Mouse (Mus musculus): ENCODE data around the gene Pnkp.
"Not testable (repeated sequence)": the region's sequence is repeated elsewhere in the genome, so short reads cannot be mapped to it uniquely, and the experiment has no call there.

Pnkp gene

DNA sequence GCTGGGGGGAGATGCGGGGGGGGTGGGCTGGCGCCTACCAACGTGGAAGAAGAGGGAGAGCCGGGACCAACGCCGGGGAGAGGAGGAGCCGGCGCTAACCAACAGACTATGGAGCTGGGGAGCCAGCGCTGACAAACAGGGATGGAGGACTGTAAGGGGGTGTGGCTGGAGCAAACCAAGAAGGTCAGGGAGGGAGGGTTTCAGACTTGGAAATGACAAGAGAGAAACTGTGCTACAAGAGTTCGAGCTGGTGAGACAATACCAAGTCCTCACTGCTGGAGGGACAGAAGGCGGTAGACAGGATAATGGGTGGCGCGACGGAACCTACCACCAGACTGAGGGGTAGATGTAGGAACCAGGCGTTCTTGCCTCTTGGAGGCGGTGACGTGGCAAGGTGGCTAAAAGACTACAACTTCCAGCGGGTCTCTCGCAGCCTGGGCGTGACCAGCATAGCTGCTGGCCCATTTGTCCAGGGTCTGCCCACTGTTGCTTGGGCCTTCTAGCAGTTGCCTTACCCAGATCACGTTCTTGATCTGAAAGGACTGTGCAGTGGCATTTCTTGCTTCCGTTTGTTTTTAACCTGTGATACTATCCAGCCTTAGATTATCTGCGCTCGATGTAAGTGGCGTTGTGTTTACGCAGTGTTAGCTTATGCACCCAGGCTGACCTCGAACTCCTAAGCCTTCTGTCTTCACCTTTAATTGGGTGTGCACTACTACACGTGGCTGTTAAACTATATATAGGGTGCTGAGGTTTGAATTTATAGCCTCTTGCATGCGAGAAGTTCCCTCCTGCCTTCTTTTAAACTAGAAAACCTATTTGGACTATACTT lies 13.0 kb downstream of the Pnkp start, which contains the start of gene Ptov1:
TSS of gene Ptov1 (minus strand) at position 92 of the 832 bp plus-strand sequence.
- peak; percentile 89 for DNase-seq (ENCODE audit: low read depth)

DNA sequence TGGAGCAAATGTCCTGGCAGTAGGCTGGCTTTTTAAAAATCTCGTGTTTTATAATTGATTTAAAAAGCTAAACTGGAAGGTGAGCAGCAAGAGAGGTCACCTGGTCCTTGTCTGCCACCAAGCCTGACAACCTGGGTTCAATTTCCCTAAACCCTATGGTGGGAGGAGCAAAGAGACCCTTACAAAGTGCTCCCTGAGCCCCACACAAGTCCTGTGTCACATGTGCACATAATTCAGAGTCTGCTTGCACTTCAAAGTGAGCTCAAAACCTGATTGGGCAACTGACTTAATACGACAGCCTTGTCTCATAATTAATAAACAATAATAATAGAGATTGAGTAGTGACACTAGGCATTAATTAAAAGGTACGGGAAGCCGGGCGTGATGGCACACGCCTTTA lies 13.7 kb downstream of the Pnkp start:
- DNase-seq (ENCODE audit: low read depth) = no peak

DNA sequence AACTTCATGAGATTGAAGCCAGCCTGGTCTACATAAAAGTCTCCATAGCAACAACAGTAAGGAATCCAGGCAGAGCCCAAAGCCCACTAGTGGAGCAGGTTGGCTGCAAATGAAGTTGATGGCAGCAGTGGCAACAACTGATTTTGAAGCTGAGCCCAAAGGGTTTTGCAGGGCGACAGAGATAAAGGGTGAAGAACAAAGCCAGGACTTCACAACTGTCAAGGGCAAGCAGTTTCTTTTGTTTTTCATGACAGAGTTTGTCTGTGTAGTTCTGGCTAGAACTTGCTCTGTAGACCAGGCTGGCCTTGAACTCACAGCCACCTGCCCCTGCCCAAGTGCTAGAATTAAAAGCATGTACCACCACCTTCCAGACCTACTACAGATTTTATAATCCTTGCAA lies 14.2 kb downstream of the Pnkp start:
- no peak for DNase-seq (ENCODE audit: low read depth)

DNA sequence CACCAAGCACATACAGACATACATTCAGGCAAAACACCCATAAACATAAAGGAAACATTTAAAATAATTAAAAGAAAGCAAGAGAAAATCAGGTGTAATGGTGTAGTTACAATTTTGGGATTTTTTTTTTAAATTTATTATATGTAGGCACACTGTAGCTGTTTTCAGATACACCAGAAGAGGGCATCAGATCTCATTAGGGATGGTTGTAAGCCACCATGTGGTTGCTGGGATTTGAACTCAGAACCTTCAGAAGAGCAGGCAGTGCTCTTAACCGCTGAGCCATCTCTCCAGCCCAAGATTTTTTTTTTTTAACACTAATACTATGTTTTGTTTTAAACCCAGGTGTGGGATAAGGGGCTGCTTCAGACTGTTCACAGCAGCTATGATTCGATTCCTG lies 14.8 kb downstream of the Pnkp start:
- DNase-seq (ENCODE audit: low read depth) = not testable (repeated sequence)

DNA sequence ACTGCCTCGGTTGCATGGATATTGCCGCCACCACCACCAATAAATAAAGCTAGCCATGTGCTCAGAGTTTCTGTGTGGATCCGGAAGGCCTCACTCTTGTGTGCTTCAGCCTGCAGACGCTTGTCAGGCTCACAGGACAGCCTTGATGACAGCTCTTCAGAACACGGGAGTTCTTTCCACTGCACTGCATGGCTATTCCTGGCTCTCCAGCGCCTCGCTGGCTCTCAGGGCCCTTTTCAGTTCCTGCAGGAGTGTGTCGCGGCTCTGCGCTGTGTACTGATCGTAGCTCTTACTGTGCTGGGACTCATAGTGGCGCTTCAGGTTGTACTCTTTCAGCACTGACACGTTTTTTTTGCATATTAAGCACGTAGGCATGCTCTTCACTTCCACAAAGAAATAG lies 20.9 kb downstream of the Pnkp start:
- no peak for DNase-seq (ENCODE audit: low read depth)

DNA sequence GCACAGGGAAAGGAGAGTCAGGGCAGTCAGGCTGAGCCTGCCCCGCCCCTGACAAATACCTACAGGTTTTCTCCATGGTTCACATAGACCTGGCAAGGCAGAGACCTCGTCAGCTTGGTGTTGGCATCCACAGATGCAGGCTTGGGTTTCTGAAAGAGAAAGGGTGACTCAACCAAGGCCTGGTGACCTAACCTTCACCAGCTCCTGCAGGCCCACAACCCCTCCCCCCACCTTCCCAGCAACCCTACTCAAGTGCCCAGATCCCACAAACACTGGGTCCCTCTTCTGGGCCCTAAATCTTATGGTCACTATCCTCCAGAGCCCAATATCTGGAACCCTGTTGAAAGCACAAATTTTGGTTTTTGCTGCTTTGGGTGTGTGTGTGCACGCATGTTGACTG lies 26.1 kb downstream of the Pnkp start:
- DNase-seq (ENCODE audit: low read depth) = no peak

DNA sequence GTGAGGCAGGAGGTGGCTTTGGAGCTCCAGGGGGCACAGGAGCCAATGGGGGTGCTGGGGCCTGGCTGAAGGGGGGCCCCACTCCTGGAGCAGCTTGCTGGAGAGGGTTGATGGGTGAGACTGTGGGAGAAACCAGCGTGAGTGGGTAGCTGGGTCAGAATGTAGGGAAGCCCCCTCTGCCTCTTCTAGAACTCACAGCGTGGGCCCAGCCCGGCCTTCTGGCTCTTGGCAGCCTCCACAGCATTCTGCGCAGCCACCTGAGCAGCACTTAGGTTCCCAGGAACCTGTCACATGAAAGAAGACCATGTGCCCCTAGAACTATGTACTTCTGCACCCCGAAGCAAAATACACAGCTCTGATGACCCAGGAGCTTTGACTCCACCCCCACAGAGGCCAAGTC lies 27.7 kb downstream of the Pnkp start:
- DNase-seq (ENCODE audit: low read depth) = no peak

DNA sequence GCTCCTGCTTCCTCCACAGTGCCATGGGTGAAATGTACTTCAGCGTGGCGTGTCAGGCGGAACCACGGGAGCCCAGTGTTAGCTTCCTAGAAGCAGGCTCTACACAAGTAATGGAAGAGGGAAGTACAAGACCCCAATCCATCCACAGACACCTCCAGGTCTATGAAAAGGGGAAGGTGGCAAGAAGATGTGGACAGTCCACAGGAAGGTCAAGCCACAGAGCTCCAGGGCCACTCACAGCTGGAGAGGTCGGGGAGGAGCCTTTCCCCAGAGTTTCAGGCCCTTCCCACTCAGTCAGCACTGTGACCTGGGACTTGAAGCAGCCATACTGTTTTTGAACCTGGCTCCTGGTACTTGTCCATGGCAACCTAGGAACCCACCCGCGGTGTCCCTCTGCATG lies 30.0 kb downstream of the Pnkp start:
- DNase-seq (ENCODE audit: low read depth) = no peak

DNA sequence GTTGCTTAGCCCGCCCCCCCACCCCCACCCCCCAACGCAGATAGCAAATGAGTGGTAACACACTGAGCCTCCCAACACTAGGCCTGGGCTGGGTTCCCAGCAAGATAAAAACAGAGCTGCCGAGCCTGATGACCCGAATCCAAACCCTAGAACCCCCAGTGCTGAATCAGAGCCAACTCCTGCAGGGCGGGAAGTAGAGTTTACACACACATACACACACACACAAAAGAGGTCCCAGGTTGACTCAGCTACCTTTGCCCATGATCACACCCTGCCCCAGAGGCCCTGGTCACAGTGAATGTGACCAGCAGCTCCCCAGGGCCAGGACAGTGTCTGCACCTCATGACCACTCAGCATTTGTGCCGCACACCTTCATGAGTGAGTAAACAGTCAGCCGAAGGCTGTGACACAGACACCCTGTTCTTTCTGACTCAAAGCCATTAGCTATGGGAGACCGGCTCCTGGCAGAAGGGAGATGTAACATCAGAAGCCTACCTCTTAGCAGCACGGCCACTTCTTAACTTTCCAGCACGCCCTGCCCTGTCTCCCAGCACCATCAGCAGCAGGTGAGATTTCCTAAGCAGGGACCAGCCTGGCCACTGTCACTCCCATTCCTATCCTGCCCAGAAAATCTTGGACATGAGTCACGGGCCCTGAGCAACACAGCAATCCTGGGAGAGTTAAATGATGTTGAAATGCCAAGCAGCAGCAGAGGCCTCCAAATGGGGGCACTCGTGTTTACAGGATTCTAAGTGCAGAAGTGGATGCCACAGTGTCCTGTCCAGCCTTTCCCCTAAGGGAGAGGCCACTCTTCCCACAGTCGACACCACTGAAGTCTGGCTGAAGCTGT lies 31.5 kb downstream of the Pnkp start:
- no peak for DNase-seq (ENCODE audit: low read depth)

DNA sequence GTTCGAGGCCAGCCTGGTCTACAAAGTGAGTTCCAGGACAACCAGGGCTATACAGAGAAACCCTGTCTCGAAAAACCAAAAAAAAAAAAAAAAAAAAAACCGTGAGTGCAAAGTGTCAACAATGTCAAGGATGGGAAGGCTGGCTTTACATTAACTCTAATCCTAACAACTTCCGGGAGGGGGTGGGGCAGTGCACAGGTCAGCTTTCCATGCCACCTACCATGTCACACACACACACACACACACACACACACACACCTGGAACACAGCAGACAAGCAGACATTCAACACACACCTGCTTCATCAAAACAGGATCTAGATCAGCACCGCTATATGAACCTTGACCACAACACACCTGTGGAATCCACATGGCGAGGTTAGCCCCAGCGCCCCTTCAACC lies 33.2 kb downstream of the Pnkp start:
- DNase-seq (ENCODE audit: low read depth) = no peak

DNA sequence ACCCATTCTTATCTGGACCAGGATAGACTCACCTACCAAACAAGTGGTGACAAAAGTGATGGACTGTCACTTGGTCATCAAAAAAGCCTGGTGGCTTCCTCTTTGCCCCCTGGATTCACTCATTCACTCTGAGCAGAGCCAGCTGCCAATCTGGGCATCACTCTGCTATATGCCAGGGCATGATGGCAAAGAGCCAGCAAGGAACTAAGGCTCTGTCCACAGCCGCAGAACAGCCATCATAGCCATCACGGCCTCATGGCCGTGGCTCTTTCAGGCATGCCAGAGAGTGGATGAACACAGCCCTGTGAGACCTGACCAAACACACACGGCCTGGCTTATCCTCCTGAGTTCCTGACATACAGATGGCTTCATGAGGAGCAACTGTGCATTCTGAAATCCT lies 33.8 kb downstream of the Pnkp start:
- no peak for DNase-seq (ENCODE audit: low read depth)

DNA sequence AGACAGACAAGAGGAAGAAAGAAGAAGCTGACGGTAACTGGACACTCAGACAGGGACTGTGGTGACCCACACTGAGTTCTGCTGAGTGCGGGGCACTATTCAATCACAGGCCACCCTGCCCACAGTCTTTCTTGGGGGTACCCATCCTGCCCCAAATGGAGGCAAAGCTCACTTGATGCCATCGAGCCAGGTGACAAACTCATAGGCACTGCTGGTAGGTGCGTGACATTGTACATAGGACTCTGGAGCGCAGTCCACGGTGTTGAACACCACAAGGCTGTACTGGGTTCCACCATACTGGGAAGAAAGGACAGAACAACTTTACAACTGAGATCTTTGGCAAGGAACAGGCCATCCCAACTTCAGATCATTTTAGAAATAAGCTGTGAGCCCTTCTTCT lies 34.7 kb downstream of the Pnkp start:
- DNase-seq (ENCODE audit: low read depth) = no peak

DNA sequence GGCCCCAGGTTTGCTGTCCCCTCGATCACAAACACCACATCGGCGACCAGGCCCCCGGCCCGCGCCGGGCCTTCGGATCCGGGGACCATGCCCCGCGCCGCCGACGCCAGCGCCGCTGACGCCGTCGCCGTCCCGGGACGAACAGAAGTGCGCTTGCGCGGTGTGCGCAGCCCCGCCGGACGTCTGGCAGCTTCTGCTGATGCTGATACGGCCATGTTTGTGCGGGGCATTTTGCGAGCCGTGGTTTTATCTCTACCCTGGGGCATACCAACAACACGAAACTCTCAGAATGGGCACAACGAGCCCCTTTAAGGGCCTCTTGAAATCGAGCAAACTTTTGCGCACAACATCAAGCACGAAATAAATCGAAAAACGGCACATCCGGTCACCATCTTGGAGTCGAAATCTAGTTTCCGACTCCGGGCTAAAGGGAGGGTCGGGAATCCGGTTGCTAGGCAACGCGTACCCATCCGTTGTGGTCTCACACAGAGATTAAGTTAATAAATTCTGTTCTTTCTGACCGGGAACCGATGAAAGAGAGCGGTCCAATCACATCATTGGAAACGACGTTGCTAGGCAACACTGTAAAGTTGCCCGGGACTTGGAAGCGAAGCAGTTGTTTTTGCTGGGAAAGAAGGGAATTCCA lies 35.5 kb downstream of the Pnkp start, which contains the start of gene Med25:
TSS of gene Med25 (minus strand) at position 437 of the 646 bp plus-strand sequence.
- DNase-seq (ENCODE audit: low read depth) = peak; percentile 74

DNA sequence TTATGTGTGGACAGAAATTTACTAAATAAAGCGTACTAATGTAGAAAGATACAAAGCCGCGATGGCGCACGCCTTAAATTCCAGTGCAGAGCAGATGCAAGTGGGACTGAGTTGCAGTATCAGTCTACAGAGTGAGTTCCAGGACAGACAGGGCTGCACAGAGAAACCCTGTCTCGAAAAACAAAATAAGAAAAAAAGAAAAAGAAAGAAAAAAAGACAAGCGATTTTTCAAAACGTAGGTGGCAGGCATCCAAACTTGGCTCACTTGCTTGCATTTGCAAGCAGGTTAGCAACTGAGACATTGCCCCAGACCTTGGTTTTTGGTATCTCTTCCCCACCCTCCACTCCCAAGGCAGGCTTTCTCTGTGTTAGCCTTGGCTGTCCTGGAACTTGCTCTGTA lies 36.3 kb downstream of the Pnkp start:
- DNase-seq (ENCODE audit: low read depth) = no peak

DNA sequence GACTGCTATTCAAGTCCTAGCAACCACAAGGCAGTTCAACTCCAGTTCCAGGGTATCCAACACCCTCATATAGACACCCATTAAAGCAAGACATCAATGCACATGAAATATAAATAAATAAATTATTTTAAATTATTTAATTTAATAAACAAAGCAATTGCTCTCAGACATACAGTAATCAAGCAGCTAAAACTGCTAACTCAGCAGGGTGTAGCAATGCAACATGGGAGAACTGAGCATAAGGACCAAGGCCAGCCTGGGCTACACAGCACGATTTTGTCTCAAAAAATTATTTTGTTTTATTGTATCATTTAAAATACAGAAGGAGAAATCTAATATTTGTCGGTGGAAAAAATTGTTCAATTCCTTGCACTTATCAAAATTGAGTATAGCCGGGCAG lies 37.2 kb downstream of the Pnkp start:
- no peak for DNase-seq (ENCODE audit: low read depth)

DNA sequence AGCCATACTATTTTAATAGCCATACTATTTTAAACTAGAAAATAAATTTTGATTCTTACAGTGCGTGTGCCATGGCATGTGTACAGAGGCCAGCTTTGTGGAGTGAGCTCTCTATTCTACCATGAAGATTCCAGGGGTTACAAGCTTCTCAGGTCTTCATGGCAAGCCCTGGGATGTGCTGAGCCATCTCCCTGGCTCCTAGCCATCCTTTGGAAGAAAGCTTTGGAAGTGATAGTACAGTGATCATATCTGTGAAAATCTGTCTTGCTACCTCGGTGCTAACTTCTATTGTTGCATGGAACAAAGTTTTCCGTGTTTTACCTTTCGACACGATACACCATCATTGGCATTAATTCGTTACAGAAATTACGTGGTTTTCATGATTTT lies 38.3 kb downstream of the Pnkp start:
- DNase-seq (ENCODE audit: low read depth) = no peak

DNA sequence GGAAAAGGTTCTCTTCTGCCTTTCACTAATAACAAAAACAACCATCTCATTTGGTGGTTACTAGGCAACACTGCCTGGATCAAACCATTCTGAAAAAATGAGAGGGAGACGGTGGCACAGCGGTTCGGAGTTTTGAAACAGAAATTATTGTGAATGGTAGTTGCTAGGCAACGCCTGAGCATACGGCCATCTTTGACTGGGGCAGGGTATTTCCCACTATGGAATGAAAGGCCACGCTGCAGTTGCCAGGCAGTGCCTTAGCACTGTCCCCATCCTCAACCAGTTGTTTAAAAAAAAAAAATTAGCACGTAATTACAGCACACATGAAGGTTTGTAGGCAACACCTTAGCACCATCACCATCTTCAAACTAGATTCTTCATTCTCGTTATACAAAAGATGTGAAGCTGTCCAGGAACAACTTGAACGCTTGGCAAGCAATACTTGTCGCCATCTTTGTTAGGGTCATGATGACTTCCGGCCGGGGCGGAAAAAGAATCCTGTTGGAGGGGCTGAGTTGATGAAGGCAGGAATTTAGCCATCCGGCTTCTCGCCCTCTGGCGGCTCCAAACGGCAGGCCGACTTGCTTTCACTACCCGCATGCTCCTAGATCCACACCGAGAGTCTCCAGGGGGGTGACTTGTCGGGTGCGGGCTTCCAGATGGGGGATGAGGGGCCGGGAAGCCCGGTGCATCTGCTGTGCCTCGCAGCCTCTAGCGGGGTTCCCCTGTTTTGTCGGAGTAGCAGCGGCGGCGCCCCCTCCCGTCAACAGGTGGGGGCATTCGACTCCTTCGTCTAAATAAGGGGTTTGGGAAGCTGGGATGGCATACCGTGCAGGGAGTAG lies 38.9 kb downstream of the Pnkp start, which contains the start of gene Fuz:
TSS of gene Fuz (plus strand) at position 487 of the 842 bp plus-strand sequence.
- peak; percentile 87 for DNase-seq (ENCODE audit: low read depth)

DNA sequence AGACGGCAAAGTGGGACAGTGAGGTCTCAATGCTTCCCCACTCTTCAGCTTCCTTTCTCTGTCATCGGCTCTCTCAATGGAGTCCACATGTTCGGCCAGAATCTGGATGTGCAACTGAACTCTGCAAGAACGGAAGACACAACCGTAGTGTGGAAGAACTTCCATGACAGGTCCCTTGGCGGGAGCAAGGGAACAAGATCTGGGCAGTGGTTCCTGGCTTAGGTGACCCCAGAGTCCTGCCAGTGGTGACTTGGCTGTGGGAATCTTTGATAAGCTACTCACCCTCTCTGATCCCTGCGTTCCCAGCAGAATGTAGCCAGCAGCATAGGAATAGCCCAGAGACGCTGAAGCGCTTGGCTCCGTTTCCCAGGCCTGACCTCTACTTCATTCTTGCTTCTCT lies 39.6 kb downstream of the Pnkp start:
- no peak for DNase-seq (ENCODE audit: low read depth)

DNA sequence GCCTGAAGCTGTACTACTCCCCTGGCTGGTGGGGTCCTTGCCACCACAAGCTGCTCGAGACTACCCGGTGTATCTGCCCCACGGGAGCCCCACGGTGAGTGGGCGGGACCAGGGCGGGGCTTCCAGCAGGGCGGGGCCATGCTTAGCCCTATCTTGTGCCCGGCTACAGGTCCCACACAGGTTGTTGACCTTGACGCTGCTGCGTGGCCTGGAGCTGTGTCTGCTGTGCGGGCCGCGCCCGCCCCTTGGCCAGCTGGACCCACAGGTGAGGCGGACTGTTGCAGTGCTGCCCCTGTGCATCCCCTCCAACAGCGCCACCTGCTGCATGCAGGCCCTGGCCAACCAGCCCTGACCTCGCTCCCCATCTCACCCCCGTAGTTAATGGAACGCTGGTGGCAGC lies 41.7 kb downstream of the Pnkp start:
- DNase-seq (ENCODE audit: low read depth) = no peak

DNA sequence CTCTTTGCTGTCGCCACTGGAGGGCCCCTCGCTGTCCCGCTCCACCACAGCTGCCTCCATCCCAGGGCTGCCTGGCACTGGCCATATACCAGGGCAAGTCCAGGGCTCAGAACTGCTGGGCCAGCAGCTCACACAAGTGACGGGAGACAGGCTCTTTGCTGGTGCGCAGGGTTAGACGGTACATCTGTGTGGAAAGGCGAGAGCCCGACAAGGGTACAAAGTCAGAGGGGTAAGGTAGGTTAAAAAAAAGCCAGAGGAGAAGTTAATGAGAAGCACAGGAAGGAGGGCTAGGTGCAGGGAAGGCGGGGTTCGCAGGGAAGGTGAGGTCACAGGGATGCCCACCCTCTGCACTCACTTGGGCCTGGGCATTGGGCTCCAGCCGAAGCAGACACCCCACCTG lies 43.7 kb downstream of the Pnkp start:
- no peak for DNase-seq (ENCODE audit: low read depth)

DNA sequence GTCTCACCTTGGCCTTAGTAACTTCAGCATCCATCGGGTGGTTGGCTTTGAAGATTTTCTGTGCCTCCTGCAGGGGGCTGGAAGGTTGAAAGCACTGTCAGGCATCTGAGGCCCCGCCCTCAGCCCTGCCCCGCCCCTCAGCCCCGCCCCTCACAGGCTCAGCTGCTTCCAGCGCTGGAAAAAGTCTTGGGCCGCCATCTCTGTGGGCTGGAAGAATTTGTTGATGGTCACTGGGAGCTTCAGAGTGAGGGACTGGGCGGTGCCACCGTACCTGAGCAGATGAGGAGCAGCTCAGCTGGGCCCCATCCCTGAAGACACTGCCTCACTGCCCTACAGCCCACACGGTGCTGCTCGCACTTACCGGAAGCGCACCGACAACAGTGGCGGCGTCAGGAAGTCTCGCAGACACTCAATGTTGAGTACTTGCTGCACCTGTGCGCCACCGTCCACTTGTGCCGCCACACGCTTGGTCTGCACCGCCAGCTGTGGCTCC lies 44.3 kb downstream of the Pnkp start:
- no peak for DNase-seq (ENCODE audit: low read depth)

DNA sequence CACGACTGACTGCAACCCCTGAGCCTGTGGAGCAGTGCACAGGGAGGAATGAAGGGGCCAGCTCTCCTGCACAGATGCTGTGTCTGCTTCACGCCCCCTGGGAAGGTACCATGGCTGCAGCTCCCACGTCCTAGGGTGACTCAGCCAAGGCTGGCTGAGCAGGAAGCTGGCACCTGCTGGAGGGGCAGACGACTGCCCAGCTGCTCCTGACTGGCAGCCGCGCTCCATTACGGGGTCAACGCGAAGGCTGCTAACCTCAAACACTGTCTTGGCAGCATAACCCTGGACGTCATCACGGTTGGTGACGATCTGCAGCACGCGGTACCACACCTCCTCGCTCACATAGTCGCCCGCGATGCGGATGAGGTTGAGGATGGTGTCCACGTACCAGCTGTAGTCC lies 48.5 kb downstream of the Pnkp start:
- DNase-seq (ENCODE audit: low read depth) = no peak
